Mouse (Mus musculus): ENCODE measurements around the gene Tnks2. TPM values are rescaled to one million over a fixed set of nuclear protein-coding genes. Genes with fewer than 3 reads are reported as not detected.

Tnks2 gene
- polyA plus RNA-seq, 1 experiment, result 28.9 TPM

- peak; percentile 36 for DNase-seq
- Histone ChIP-seq H3K4me1 (ENCODE audit: control insufficient read depth, insufficient read depth, low read length) (peaks cover 2% of the 10 kb centered on the region; the same call in 1 of the 2 replicates), H3K4me3 (replicated peaks; ENCODE audit: extremely low read depth, low read depth, low read length) (no peak overlapping the region)
- TF ChIP-seq POLR2A (IDR thresholded peaks at IDR 0.05; ENCODE audit: borderline replicate concordance, extremely low read depth, low read depth, low read length) (no peak), CTCF (IDR thresholded peaks at IDR 0.05; ENCODE audit: insufficient read depth, low read length) (no peak)
- WGBS, result 55% methylated on average over 3 of the region's 3 CpGs
Observed at GRCm38 (mm10) chr19:36922936-36923335, 88.9 kb downstream of the Tnks2 start.

GRCm38 (mm10) chr19:36925671-36926552 is 91.9 kb downstream of the Tnks2 start, which contains the start of gene Btaf1:
Btaf1 (plus strand) TSS chr19:36926079.
- TF ChIP-seq POLR2A (IDR thresholded peaks at IDR 0.05; ENCODE audit: borderline replicate concordance, extremely low read depth, low read depth, low read length) (peak; percentile 72; the same call in 1 of the 2 replicates), CTCF (IDR thresholded peaks at IDR 0.05; ENCODE audit: insufficient read depth, low read length) (no peak)
- Histone ChIP-seq H3K4me1 (ENCODE audit: control insufficient read depth, insufficient read depth, low read length) (peaks cover 4% of the 10 kb centered on the region), H3K4me3 (replicated peaks; ENCODE audit: extremely low read depth, low read depth, low read length) (peak within 1 kb of the TSS; percentile 66)
- peak; percentile 86 for DNase-seq
- under 1% methylated on average over 98 of the region's 98 CpGs for WGBS

DNA sequence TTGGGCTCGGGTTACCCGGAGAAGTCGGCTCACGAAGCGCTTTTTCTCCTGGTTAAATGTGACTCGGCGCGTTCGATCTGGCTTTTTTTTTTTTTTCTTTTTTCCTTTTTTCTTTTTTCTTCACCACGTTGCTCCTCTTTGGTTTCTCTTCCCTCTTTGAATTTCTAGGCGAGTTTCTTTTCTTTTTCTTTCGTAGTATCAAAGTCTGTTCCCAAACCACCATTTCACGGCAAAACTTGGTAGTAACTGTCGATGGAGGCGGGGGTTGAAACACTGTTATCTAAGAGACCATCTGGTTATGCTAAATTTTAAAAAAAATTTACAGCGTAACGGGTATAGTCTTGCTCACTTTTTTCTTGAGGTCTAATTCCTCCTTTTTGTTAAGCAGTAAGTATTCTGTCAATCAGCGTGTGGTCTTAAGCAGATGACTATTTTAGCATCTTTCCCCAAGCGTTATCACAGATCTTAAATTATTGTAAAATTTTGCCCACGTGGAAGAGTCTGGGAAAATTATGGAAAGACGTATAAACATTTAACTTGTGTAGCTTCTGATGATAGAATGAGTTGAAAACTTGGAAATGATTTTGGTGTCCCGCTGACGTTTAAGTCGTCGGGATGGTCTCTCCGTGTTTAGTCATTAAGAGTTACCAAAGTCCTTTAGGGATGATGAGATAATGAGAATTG is 92.7 kb downstream of the Tnks2 start:
- 1% methylated on average over 26 of the region's 26 CpGs for WGBS
- H3K4me3 ChIP-seq (replicated peaks; ENCODE audit: extremely low read depth, low read depth, low read length), result peak overlapping the region; percentile 66
- peaks cover 4% of the 10 kb centered on the region for H3K4me1 ChIP-seq (ENCODE audit: control insufficient read depth, insufficient read depth, low read length)
- no peak for TF ChIP-seq CTCF (IDR thresholded peaks at IDR 0.05; ENCODE audit: insufficient read depth, low read length)
- no peak for TF ChIP-seq POLR2A (IDR thresholded peaks at IDR 0.05; ENCODE audit: borderline replicate concordance, extremely low read depth, low read depth, low read length)
- no peak for DNase-seq

DNA sequence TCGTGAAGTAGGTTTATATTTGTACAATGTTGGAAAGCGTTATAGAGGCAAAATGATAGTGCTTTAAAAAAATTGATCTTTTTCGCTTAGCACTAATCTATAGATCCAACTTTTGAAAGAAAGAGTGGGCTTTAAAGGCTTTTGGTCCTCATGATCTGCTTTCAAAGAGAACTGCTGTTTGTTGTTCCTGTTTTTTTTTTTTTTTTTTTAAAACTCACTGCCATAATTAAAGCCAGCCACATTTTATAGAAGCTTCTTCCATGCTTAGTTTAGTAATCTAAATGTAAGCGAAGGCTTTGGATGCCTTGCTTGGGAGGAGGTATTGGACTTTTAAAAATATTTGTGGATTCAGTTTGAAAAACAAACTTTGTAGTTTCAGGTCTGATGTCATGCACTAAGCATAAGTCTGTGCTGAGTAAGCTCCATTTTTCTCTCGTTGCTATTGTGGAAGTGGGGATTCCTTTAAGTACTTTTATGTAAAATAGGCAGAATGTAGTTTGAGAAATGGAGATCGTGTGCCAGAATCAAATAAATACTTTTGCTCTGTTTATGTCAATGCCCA is 93.8 kb downstream of the Tnks2 start:
- WGBS, result 60% methylated on average over 6 of the region's 6 CpGs
- DNase-seq, result no peak
- H3K4me3 ChIP-seq (replicated peaks; ENCODE audit: extremely low read depth, low read depth, low read length), result no peak overlapping the region
- no peak for TF ChIP-seq POLR2A (IDR thresholded peaks at IDR 0.05; ENCODE audit: borderline replicate concordance, extremely low read depth, low read depth, low read length)
- no peak for TF ChIP-seq CTCF (IDR thresholded peaks at IDR 0.05; ENCODE audit: insufficient read depth, low read length)
- peaks cover 4% of the 10 kb centered on the region for H3K4me1 ChIP-seq (ENCODE audit: control insufficient read depth, insufficient read depth, low read length)

DNA sequence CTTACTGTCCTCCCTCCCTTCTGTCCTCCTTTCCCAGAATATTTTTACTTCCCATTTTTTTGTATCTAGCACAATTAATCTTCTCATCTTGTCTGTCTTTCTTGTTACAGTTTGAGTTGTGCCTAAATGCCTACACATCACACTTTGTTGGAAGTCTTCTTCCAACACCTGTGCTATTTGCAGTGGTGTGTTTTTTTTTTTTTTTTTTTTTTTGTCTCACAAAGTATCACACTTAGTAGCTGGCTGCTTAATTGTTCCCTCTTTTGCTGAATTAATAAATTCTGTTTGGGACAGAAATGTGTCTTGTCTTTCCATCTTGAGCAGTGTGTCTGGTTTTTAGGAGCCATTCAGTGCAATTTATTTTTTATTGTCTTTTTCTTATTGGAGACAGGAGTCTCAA is 95.8 kb downstream of the Tnks2 start:
- Histone ChIP-seq H3K4me3 (replicated peaks; ENCODE audit: extremely low read depth, low read depth, low read length) (no peak overlapping the region), H3K4me1 (ENCODE audit: control insufficient read depth, insufficient read depth, low read length) (peaks cover 4% of the 10 kb centered on the region)
- no peak for DNase-seq
- no peak for TF ChIP-seq POLR2A (IDR thresholded peaks at IDR 0.05; ENCODE audit: borderline replicate concordance, extremely low read depth, low read depth, low read length)
- no peak for TF ChIP-seq CTCF (IDR thresholded peaks at IDR 0.05; ENCODE audit: insufficient read depth, low read length)

- no peak overlapping the region for H3K4me3 ChIP-seq (replicated peaks; ENCODE audit: extremely low read depth, low read depth, low read length)
- H3K4me1 ChIP-seq (ENCODE audit: control insufficient read depth, insufficient read depth, low read length), result peaks cover 7% of the 10 kb centered on the region
- TF ChIP-seq POLR2A (IDR thresholded peaks at IDR 0.05; ENCODE audit: borderline replicate concordance, extremely low read depth, low read depth, low read length) (no peak), CTCF (IDR thresholded peaks at IDR 0.05; ENCODE audit: insufficient read depth, low read length) (no peak)
- DNase-seq, result no peak
Observed at GRCm38 (mm10) chr19:36932097-36932496, 98.1 kb downstream of the Tnks2 start.

DNA sequence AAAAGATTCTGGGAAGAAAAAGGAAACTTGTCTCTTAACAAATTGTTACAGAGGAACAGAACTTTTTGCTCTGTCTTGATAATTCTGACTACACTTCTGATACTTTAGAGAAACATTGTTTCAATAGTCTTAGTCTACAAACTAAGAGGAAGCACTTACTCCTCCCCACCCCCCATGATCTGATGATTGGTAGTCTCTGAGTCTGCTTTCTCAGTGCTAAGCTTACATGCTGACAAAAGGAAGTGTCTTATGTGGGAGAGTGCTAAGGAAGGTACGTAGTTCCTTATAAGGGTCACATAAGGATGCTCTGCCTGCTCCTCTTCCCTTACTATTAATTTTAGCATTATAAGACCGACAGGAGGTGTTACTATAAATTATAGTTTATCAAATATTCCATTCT is 98.6 kb downstream of the Tnks2 start:
- H3K4me3 ChIP-seq (replicated peaks; ENCODE audit: extremely low read depth, low read depth, low read length), result no peak overlapping the region
- 57% methylated on average over 2 of the region's 2 CpGs for WGBS
- DNase-seq, result no peak
- TF ChIP-seq POLR2A (IDR thresholded peaks at IDR 0.05; ENCODE audit: borderline replicate concordance, extremely low read depth, low read depth, low read length) (no peak), CTCF (IDR thresholded peaks at IDR 0.05; ENCODE audit: insufficient read depth, low read length) (no peak)
- H3K4me1 ChIP-seq (ENCODE audit: control insufficient read depth, insufficient read depth, low read length), result peaks cover 7% of the 10 kb centered on the region

- WGBS, result 54% methylated on average over 4 of the region's 4 CpGs
- Histone ChIP-seq H3K4me1 (ENCODE audit: control insufficient read depth, insufficient read depth, low read length) (peaks cover 5% of the 10 kb centered on the region), H3K4me3 (replicated peaks; ENCODE audit: extremely low read depth, low read depth, low read length) (no peak overlapping the region)
- DNase-seq, result no peak
- TF ChIP-seq CTCF (IDR thresholded peaks at IDR 0.05; ENCODE audit: insufficient read depth, low read length), result no peak
Observed at GRCm38 (mm10) chr19:36936285-36936684, 102.3 kb downstream of the Tnks2 start.

DNA sequence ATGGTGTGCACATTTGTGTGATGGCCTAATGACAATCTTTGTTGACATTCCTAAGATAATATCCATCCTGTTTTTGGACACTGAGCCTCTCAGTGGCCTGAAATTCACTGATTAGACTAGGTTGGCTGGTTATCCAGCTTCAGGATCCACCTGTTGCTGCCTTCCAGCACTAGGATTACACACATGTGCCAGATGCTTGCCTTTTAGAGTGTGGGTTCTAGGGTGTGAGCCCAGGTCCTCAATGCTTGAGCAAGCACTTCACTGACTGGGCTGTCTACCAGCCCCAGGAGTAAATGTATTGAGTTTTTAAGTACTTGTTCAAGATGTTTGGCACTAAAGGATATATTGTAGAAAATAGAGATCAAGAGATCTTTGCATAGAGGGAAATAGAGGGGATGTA is 104.0 kb downstream of the Tnks2 start:
- peaks cover 5% of the 10 kb centered on the region for H3K4me1 ChIP-seq (ENCODE audit: control insufficient read depth, insufficient read depth, low read length)
- DNase-seq, result peak; percentile 20
- no peak overlapping the region for H3K4me3 ChIP-seq (replicated peaks; ENCODE audit: extremely low read depth, low read depth, low read length)
- TF ChIP-seq POLR2A (IDR thresholded peaks at IDR 0.05; ENCODE audit: borderline replicate concordance, extremely low read depth, low read depth, low read length) (no peak), CTCF (IDR thresholded peaks at IDR 0.05; ENCODE audit: insufficient read depth, low read length) (no peak)

Data from lung, adult 2 months (tissue).